13 mouse cellular contexts compared by ENCODE assay signal in the genomic region with DNA sequence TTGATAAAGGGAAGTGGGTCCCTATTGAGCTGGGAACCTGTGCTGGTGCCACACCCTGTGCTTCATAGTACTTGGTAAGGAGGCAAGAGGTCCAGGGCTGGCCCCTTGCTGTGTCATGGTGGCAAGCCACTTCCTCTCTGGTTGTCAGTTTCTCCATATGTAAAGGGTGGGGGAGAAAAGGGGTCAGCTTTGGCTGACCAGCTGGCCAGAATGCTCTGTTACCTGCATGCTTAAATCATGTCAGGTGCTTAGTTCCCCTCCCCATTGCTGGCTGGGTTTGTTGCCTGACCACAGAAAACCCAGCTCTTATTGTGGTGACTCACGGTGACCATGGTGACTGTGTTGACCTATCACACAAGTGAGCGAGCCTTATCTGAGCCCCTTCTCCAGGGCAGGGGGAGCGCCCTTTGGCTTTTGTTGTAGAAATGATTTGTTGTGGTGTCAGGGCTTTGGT. TPM values are rescaled to one million over a fixed set of nuclear protein-coding genes. Genes with fewer than 3 reads are reported as not detected.
A peak's percentile ranks its signal among the peaks of the same experiment; 100 is the strongest.
DNase-seq lines count a peak whose midpoint lies in the region.
"Had no signal": no experiment of that assay in that cellular context is flagged by ENCODE, and none has a peak within 500 bp of the region (broad histone marks: within the 10 kb centered on the region; RNA-seq: fewer than 3 reads in every experiment).

No protein-coding gene starts in this region.

- DNase-seq in adrenal gland, postnatal 14 days = peak; percentile 56
- DNase-seq in adrenal gland, postnatal 25 days = no peak
- peak; percentile 56 for DNase-seq in urinary bladder, postnatal 14 days (ENCODE audit: low spot score)
- DNase-seq in urinary bladder, postnatal 25 days (ENCODE audit: low spot score) = no peak
- no peak for DNase-seq in kidney, postnatal 4 days
- no peak for DNase-seq in heart, postnatal 36 days
- DNase-seq in c-Kit-positive CD71-positive TER-119-positive erythroid progenitor cells, embryonic 14.5 days (ENCODE audit: low spot score) = no peak
- DNase-seq: cerebellum, postnatal 25 days; forebrain, postnatal 0 days had no signal

- no peak overlapping the region for H3K4me3 ChIP-seq in macrophage (ENCODE audit: inconsistent target)
- H3K4me3 ChIP-seq: hindbrain, embryonic 12.5 days; midbrain, embryonic 12.5 days had no signal

- peaks cover 90% of the 10 kb centered on the region for H3K79me2 ChIP-seq in macrophage (ENCODE audit: inconsistent target)

- peak overlapping the region; percentile 19 for H3K27ac ChIP-seq in macrophage
- H3K27ac ChIP-seq: hindbrain, embryonic 12.5 days; midbrain, embryonic 12.5 days had no signal

- intact Hi-C loops in heart, postnatal 36 days (cut with DNase I) = no loop called here

- 49% methylated on average over 3 of the region's 3 CpGs for WGBS in macrophage (ENCODE audit: missing documents)

- no peaks in the 10 kb centered on the region for H3K36me3 ChIP-seq in macrophage (ENCODE audit: inconsistent target)
- H3K36me3 ChIP-seq: hindbrain, embryonic 12.5 days; midbrain, embryonic 12.5 days had no signal

RNA-seq across cellular contexts. Expression of gene Anxa11, which starts 15.2 kb away (rescaled TPM):
- total RNA-seq in adrenal gland, postnatal 14 days (2021) = 51.1 and 59.2 TPM in 2 replicates
- 70.1 and 72.0 TPM in 2 replicates for total RNA-seq in adrenal gland, postnatal 25 days (2021)
- total RNA-seq in macrophage (2018; cell fraction: chromatin; rRNA removed) = 10 to 100 TPM; 26.7 to 84.8 (median 38.4) TPM
- 10 to 100 TPM; 48.8 to 89.3 (median 64.4) TPM for total RNA-seq in macrophage (2018; cell fraction: cytosol; rRNA removed)
- total RNA-seq in macrophage (2018; cell fraction: nucleus; rRNA removed) = 10 to 100 TPM; 34.0 to 69.6 (median 44.3) TPM
- 50.5 to 77.1 TPM (median 76.9 TPM) in 3 replicates for polyA plus RNA-seq in macrophage (2018)
- 10 to 100 TPM; 81.8 to 87.0 TPM for total RNA-seq in heart, postnatal 36 days (2021)

RNA-seq across cellular contexts. Expression of gene Plac9a, which starts 45.7 kb away (rescaled TPM):
- total RNA-seq in adrenal gland, postnatal 14 days (2021) = 2.7 and 6.5 TPM in 2 replicates
- total RNA-seq in adrenal gland, postnatal 25 days (2021) = 1.3 and 2.8 TPM in 2 replicates
- not detected for total RNA-seq in macrophage (2018; cell fraction: chromatin; rRNA removed)
- total RNA-seq in macrophage (2018; cell fraction: cytosol; rRNA removed) = not detected
- not detected for total RNA-seq in macrophage (2018; cell fraction: nucleus; rRNA removed)
- polyA plus RNA-seq in macrophage (2018) = not detected in 3 replicates
- total RNA-seq in heart, postnatal 36 days (2021) = 1 to 10 TPM; 2.0 to 2.4 TPM
- total RNA-seq: forebrain, postnatal 0 days; left cerebral cortex, adult 18-20 months had no signal
- polyA plus RNA-seq: forebrain, postnatal 0 days; hindbrain, embryonic 12.5 days; midbrain, embryonic 12.5 days had no signal

Comparison
In these comparisons a context has a peak if more than half of its experiments do, and no peak if none do; other contexts are left out.
1. DNase-seq: peak in adrenal gland, postnatal 14 days (single experiment) and urinary bladder, postnatal 14 days (single experiment); none in adrenal gland, postnatal 25 days (single experiment), urinary bladder, postnatal 25 days (single experiment), kidney, postnatal 4 days (0 of 2), heart, postnatal 36 days (0 of 2) and c-Kit-positive CD71-positive TER-119-positive erythroid progenitor cells, embryonic 14.5 days (single experiment).